Mouse (Mus musculus): ENCODE measurements around the gene Klhdc8a. TPM values are rescaled to one million over a fixed set of nuclear protein-coding genes. Genes with fewer than 3 reads are reported as not detected.

The Klhdc8a gene
- polyA plus RNA-seq, 1 experiment from 2014 or later: 0.99 TPM

GRCm38 (mm10) chr1:132356841-132357240 is 58.4 kb downstream of the Klhdc8a start:
- Histone ChIP-seq H3K4me3 (ENCODE audit: low read depth, low read length) (no peak overlapping the region), H3K9ac (ENCODE audit: low read length) (no peak overlapping the region), H3K9me3 (ENCODE audit: control insufficient read depth, low read length) (no peaks in the 10 kb centered on the region), H3K27me3 (ENCODE audit: control insufficient read depth, insufficient read depth, low read length) (no peaks in the 10 kb centered on the region), H3K27ac (ENCODE audit: low read depth, low read length) (no peak overlapping the region), H3K4me2 (ENCODE audit: low read depth, low read length, severe bottlenecking) (no peak overlapping the region), H3K4me1 (replicated peaks; ENCODE audit: control insufficient read depth, insufficient read depth, low read length) (no peaks in the 10 kb centered on the region; the same call in 1 of the 2 replicates), H3K36me3 (ENCODE audit: control insufficient read depth, insufficient read depth, low read length) (peaks cover 16% of the 10 kb centered on the region; the same call in 1 of the 2 replicates)
- ATAC-seq (replicated peaks; ENCODE audit: low FRiP score) (no peak), DNase-seq (ENCODE audit: low spot score) (no peak)
- WGBS: 100% methylated on average over 1 of the region's 1 CpGs

Other genes with a start within 250 kb of the Klhdc8a start
- gene Mfsd4a, start 230.6 kb upstream of the Klhdc8a start, polyA plus RNA-seq (2014; fragmentation: Nextera tagmentation; extraction: Ambion mirVana): 10.5 and 13.6 TPM in 2 replicates
- 0.35 and 0.96 TPM in 2 replicates for gene Cdk18, start 158.9 kb upstream of the Klhdc8a start, polyA plus RNA-seq (2014; fragmentation: Nextera tagmentation; extraction: Ambion mirVana)
- gene Lemd1, start 107.2 kb upstream of the Klhdc8a start, polyA plus RNA-seq (2014; fragmentation: Nextera tagmentation; extraction: Ambion mirVana): 8.1 and 12.1 TPM in 2 replicates
- 4.7 and 5.6 TPM in 2 replicates for gene AC124108.1, start 107.2 kb upstream of the Klhdc8a start, polyA plus RNA-seq (2014; fragmentation: Nextera tagmentation; extraction: Ambion mirVana)
- not detected in 2 replicates for gene Gm10188, start 68.9 kb upstream of the Klhdc8a start, polyA plus RNA-seq (2014; fragmentation: Nextera tagmentation; extraction: Ambion mirVana)
- 57.7 and 63.4 TPM in 2 replicates for gene Nuak2, start 17.5 kb downstream of the Klhdc8a start, polyA plus RNA-seq (2014; fragmentation: Nextera tagmentation; extraction: Ambion mirVana)
- 13.3 and 16.1 TPM in 2 replicates for gene Tmcc2, start 92.7 kb downstream of the Klhdc8a start, polyA plus RNA-seq (2014; fragmentation: Nextera tagmentation; extraction: Ambion mirVana)
- gene Dstyk, start 118.9 kb downstream of the Klhdc8a start, polyA plus RNA-seq (2014; fragmentation: Nextera tagmentation; extraction: Ambion mirVana): 13.6 and 15.7 TPM in 2 replicates
- 62.0 and 67.3 TPM in 2 replicates for gene Rbbp5, start 178.7 kb downstream of the Klhdc8a start, polyA plus RNA-seq (2014; fragmentation: Nextera tagmentation; extraction: Ambion mirVana)
- 1.1 and 1.3 TPM in 2 replicates for gene Tmem81, start 207.6 kb downstream of the Klhdc8a start, polyA plus RNA-seq (2014; fragmentation: Nextera tagmentation; extraction: Ambion mirVana)
- gene Cntn2, start 244.6 kb downstream of the Klhdc8a start, polyA plus RNA-seq (2014; fragmentation: Nextera tagmentation; extraction: Ambion mirVana): 15.3 and 16.9 TPM in 2 replicates